Mouse (Mus musculus) splenic B cell, adult 2 months (primary cell): ENCODE measurements around the gene Vcl.

Source experiments
- DNase-seq: peaks from one replicate; pipeline ENCODE4 v3.0.0-alpha.2; 2011; ENCODE audit warnings: low read depth, low spot score
- H3K27me3 ChIP-seq: 2 replicates; pipeline ENCODE4 v1.6.1; 2012; ENCODE audit warnings: mild to moderate bottlenecking, low read length, moderate library complexity, mixed read lengths; ENCODE audit not compliant: control insufficient read depth, poor library complexity, insufficient read depth, severe bottlenecking
- H3K36me3 ChIP-seq: 2 replicates; pipeline ENCODE4 v1.6.1; 2012; ENCODE audit warnings: mild to moderate bottlenecking, low read length, moderate library complexity, mixed read lengths; ENCODE audit not compliant: control insufficient read depth, poor library complexity, insufficient read depth, severe bottlenecking

The Vcl gene

DNA sequence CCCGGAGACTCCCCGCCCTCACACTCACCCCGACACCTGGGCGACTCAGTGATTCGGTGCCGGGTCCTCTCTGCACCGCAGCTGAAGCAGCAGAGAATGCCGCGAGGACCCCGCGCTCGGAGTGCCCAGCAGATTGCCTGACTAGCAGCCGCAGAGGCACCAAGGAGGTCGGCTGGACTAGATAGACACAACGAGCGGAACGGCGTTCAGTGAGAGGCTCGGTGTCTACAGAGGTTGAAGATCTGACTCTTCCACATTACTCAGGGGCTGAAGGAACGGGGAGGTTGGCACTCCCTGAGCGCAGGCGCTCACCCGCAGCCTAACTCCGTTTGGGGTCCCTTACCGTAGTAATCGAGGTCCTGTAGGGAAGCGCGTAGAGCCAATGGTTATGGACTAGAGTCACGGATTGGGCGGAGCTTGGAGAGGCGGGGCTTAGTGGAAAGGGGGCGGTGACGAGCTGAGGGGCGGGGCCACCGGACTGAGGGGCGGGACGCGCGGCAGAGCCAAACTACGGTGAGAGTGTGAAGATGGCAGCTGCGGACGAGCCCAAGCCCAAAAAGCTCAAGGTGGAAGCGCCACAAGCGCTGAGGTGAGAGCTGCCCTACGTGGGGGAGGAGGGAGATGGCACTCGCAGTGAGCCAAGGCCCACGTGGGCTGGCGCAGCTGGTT lies 123.0 kb downstream of the Vcl start, which contains the start of the genes Ap3m1 and Adk:
Ap3m1 (minus strand) TSS at position 397 of the 669 bp plus-strand sequence.
Adk (plus strand) TSS at position 463 of the 669 bp plus-strand sequence.
- DNase-seq = peak; percentile 97
- no peaks in the 10 kb centered on the region for H3K27me3 ChIP-seq
- H3K36me3 ChIP-seq = no peaks in the 10 kb centered on the region

DNA sequence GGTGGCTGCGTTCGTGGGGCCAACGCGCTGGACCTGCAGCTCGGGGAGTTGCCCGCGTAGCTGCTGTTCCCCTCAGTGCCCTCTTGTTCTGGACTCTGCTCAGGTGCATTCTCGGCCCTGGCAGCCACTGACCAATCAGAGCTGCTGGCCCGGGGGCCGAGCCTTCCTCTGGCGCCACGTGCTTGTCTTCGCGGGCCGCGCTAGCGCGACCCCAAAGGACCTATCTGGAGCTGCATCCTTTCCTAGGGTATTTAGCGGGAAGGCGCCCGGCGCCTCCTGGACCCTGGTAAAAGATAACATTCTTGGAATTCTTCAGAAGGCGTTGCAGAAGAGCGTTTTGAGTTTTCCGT lies 123.6 kb downstream of the Vcl start:
- no peak for DNase-seq
- H3K36me3 ChIP-seq = no peaks in the 10 kb centered on the region

DNA sequence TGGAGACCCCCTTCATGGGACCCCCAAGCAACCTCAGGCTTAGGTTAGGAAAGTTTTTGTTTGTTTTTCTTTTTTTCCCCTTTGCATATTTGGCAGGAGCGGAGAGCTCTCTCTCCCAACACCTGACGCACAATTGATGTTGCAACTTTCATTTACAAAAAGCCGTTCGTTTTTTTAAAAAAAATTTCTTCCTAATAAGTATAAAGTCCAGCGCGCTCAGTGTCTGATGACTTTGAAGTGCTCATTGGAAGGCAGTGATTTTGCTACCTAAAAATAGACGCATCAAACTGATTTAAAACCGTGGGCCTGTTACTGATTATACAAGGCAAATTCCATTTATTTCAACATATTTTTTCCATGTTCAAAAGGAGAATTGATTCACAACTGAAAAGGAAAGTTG lies 124.0 kb downstream of the Vcl start:
- DNase-seq = no peak
- H3K27me3 ChIP-seq = no peaks in the 10 kb centered on the region
- H3K36me3 ChIP-seq = no peaks in the 10 kb centered on the region

More for the DNA sequence above, 123.6 kb downstream of the Vcl start:
- H3K27me3 ChIP-seq = no peaks in the 10 kb centered on the region

DNA sequence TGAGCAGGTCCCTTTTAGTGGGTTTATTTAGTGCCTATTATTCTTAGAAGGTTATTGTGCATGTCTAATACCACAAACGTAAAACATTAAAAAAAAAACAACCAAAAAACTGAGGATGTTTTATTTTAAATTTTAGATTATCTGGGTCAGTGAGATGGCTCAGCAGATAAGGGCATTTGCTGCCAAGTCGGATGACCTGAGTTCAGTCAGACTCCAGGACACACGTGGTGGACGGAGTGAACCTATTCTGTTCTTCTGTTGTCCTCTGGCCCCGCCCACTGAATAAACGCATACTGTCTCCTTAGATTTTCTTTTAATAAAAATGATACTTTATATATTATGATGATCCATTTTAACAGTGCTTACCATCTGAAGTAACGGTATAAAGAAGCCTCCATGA lies 124.4 kb downstream of the Vcl start:
- H3K27me3 ChIP-seq = no peaks in the 10 kb centered on the region
- no peak for DNase-seq

GRCm38 (mm10) chr14:21058972-21059371 lies 129.8 kb downstream of the Vcl start:
- H3K36me3 ChIP-seq = no peaks in the 10 kb centered on the region
- DNase-seq = no peak

More for the DNA sequence above, 124.4 kb downstream of the Vcl start:
- H3K36me3 ChIP-seq = no peaks in the 10 kb centered on the region

GRCm38 (mm10) chr14:21062766-21063513 lies 133.7 kb downstream of the Vcl start:
- Histone ChIP-seq H3K36me3 (no peaks in the 10 kb centered on the region), H3K27me3 (no peaks in the 10 kb centered on the region)
- DNase-seq = no peak

More at GRCm38 (mm10) chr14:21058972-21059371, 129.8 kb downstream of the Vcl start:
- H3K27me3 ChIP-seq = no peaks in the 10 kb centered on the region

GRCm38 (mm10) chr14:21064321-21064720 lies 135.1 kb downstream of the Vcl start:
- DNase-seq = no peak
- no peaks in the 10 kb centered on the region for H3K27me3 ChIP-seq
- no peaks in the 10 kb centered on the region for H3K36me3 ChIP-seq

GRCm38 (mm10) chr14:21065490-21066162 lies 136.4 kb downstream of the Vcl start:
- no peak for DNase-seq
- H3K36me3 ChIP-seq = no peaks in the 10 kb centered on the region
- H3K27me3 ChIP-seq = no peaks in the 10 kb centered on the region

DNA sequence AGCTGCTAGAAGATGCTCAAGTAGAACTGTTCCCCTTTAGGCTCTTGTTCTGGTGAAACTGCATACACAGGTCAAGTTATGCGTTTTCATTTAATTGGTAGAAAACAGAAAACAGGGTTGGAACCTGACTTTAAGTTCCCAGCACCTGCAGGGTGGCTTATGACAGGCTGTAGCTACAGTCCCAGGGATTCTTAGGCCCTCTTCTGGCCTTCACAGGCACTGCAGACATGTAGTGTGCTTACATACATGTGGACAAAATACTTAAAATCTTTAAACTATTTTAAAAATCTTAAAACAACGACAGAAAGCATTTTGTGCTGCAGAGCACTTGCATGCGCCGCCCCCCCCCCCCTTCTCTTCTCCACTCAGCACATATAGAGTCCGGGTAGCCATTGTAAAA lies 140.4 kb downstream of the Vcl start:
- DNase-seq = peak; percentile 25
- H3K27me3 ChIP-seq = no peaks in the 10 kb centered on the region
- H3K36me3 ChIP-seq = no peaks in the 10 kb centered on the region

GRCm38 (mm10) chr14:21073981-21074380 lies 144.8 kb downstream of the Vcl start:
- no peaks in the 10 kb centered on the region for H3K27me3 ChIP-seq
- H3K36me3 ChIP-seq = no peaks in the 10 kb centered on the region
- no peak for DNase-seq

GRCm38 (mm10) chr14:21074398-21075320 lies 145.5 kb downstream of the Vcl start:
- no peaks in the 10 kb centered on the region for H3K36me3 ChIP-seq
- no peaks in the 10 kb centered on the region for H3K27me3 ChIP-seq
- no peak for DNase-seq

- DNase-seq = peak; percentile 91
- no peaks in the 10 kb centered on the region for H3K36me3 ChIP-seq
- H3K27me3 ChIP-seq = no peaks in the 10 kb centered on the region
Observed at GRCm38 (mm10) chr14:21075751-21076500, 146.7 kb downstream of the Vcl start.

DNA sequence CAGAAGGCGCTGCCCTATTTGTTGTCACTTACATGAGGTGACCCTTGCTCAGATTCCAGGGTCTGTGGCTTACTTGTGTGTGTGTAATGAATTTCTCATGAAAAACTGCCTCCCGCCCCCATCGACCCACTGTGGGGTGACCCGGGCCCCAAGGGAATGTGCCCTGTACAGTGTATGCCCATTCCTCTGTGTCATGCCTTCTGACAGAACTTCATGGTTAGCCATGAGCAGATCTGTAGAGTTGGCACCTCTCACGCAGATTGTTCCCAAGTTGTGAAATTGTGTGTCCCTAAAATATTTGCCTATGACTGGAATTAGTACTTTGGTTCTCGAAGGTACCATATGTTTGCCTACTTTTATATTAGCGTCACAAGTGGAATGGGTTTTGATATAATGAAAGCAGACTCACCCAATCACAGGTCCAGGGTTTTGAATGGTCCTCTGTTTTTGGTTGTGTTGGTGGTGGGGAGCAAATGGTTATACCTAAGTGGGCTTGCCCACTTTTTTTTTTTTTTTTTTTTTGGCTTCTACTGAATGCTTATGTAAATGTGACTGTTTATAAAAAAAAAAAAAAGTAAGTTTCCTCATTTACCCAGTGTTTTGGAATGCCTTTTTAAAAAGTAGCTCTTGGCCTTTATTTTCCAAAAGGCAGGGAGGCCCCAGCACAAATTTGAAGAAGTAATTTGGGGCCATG lies 147.4 kb downstream of the Vcl start:
- no peaks in the 10 kb centered on the region for H3K27me3 ChIP-seq
- no peak for DNase-seq
- no peaks in the 10 kb centered on the region for H3K36me3 ChIP-seq
